Mouse (Mus musculus) olfactory bulb, adult 2 months (tissue): ENCODE measurements around the gene Sept12.

Experiments used
- CTCF ChIP-seq: fragments of 200-500 bp; IDR thresholded peaks from 2 replicates; pipeline ENCODE4 v1.5.1; 2012; ENCODE audit warnings: low read depth, mild to moderate bottlenecking, low read length, moderate library complexity; ENCODE audit not compliant: insufficient read depth
- POLR2A ChIP-seq: fragments of 200-500 bp; IDR thresholded peaks from 2 replicates; pipeline ENCODE4 v1.6.1; 2012; ENCODE audit warnings: mild to moderate bottlenecking, low read depth, low read length, moderate library complexity; ENCODE audit not compliant: insufficient read depth

DNA sequence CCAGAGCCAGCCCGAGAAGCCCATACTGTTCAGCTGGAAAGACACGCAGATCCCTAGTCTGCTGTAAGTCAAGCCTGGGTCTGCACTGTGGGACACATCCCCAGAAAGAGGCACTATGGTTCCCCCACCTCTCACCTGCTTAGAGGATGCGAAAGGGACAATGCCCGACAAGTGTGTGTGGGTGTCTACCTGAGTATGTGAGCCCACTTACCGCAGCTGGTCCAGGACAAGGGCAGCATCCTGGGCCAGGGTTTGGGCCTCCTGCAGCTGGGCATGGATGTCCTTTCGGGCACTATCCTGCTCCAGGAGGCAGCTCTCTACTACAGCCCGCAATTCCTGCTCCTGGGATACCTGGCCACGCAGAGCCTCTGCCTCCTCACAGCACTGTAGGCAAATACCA lies 54.8 kb downstream of the Sept12 start:
- TF ChIP-seq CTCF (no peak), POLR2A (no peak)
